Mouse (Mus musculus): ENCODE data around the gene Dchs2. TPM values are rescaled to one million over a fixed set of nuclear protein-coding genes. Genes with fewer than 3 reads are reported as not detected.

Gene Dchs2
- total and polyA plus RNA-seq, 3 experiments = not detected

DNA sequence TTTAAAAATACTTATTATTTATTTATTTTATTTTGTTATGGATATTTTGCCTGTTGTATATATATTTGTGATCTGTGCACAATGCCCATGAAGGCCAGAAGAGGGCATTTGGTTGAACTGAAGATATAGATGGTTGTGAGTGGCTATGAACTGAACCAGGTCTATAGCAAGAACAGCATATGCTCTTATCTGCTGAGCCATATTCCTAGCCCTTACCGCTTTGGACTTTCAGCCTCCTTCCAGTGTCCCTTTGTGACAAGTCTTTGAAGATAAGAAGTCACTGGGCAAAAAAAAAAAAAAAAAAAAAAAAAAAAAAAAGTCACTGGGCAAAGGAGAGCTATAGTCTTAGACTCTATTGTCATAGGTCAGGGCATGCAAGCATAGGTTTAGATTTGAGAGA lies 163.2 kb downstream of the Dchs2 start:
- no peak for TF ChIP-seq EP300 (IDR thresholded peaks at IDR 0.05; ENCODE audit: low read length)
- TF ChIP-seq PAX5 (IDR thresholded peaks at IDR 0.05; ENCODE audit: low read length) = no peak
- no peak for TF ChIP-seq NELFE (IDR thresholded peaks at IDR 0.05; ENCODE audit: low read depth, low read length)
- no peak for TF ChIP-seq ETS1 (conservative IDR thresholded peaks at IDR 0.05; ENCODE audit: low read depth, low read length)
- no peak for TF ChIP-seq SMC3 (IDR thresholded peaks at IDR 0.05; ENCODE audit: low read depth, low read length)
- no peak for TF ChIP-seq JUND (conservative IDR thresholded peaks at IDR 0.05; ENCODE audit: low read depth, low read length)
- Histone ChIP-seq H3K27me3 (replicated peaks) (no peaks in the 10 kb centered on the region), H3K27ac (ENCODE audit: insufficient read depth, low read depth) (no peak overlapping the region), H3K9ac (ENCODE audit: insufficient read depth, low read depth) (no peak overlapping the region), H3K4me1 (ENCODE audit: control insufficient read depth in 1 of 2, insufficient read depth in 2 of 2) (0 out of 4 replicates have a peak, but pooled peaks cover 0 to 2% of the 10 kb centered on the region in 2 experiments), H3K36me3 (replicated peaks in 1 of 2; ENCODE audit: control insufficient read depth in 1 of 2, insufficient read depth in 1 of 2, low read length in 1 of 2) (no peaks in the 10 kb centered on the region), H3K4me3 (replicated peaks in 1 of 3; ENCODE audit: low read depth in 2 of 3, low read length in 2 of 3, poor library complexity in 1 of 3) (no peak overlapping the region), H3K4me2 (ENCODE audit: insufficient read depth, low read depth, poor library complexity, severe bottlenecking) (no peak overlapping the region), H3K79me2 (replicated peaks; ENCODE audit: control insufficient read depth, extremely low read depth, insufficient read depth, poor library complexity, severe bottlenecking) (no peaks in the 10 kb centered on the region), H3K9me3 (replicated peaks; ENCODE audit: low read length) (no peaks in the 10 kb centered on the region)
- in situ Hi-C loops (cut with MboI; ENCODE audit: low pct_ligation_motif_present, low pct_unique_long_range_greater_than_20kb, low sequenced_read_pairs) = loop anchor here (25.0 kb wide), 1 partner anchor 471 kb away; the partner anchor contains the start of gene Sfrp2
- dilution Hi-C loops (cut with MboI; ENCODE audit: extremely low pct_ligation_motif_present, extremely low pct_unique_long_range_greater_than_20kb, low sequenced_read_pairs) = no loop called here
- no peak for DNase-seq (ENCODE audit: extremely low read depth)

DNA sequence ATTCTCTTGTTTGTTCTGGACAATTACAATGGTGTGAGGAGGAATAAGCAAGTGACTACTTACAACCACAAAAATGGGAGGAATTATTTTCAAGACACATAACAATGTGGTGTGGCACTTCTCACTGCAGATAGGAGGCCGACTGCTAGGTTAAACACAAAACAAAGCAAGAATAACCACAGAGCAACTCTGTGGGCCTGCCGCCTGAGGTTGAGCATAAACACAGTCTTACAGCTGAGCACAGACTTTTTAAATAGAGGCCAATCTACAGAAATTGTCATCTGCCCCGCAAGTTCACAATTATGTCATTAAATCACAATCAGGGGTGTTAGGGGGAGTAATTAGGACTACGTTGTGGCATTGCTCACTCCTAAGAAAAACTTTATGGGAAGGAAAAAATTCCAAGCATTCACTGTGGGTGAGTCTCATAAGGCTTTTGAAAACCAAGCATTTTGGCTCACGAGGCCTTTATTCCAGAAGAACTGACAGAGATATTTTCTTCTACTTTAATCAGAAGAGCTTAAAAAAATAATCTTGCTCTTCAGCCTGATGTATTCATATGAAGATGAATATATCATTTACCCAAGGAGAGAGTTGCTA lies 172.1 kb downstream of the Dchs2 start:
- Histone ChIP-seq H3K4me1 (ENCODE audit: control insufficient read depth in 1 of 2, insufficient read depth in 2 of 2) (no peaks in the 10 kb centered on the region), H3K9me3 (replicated peaks; ENCODE audit: low read length) (no peaks in the 10 kb centered on the region), H3K27me3 (replicated peaks) (no peaks in the 10 kb centered on the region), H3K4me2 (ENCODE audit: insufficient read depth, low read depth, poor library complexity, severe bottlenecking) (no peak overlapping the region), H3K36me3 (replicated peaks in 1 of 2; ENCODE audit: control insufficient read depth in 1 of 2, insufficient read depth in 1 of 2, low read length in 1 of 2) (no peaks in the 10 kb centered on the region), H3K4me3 (replicated peaks in 1 of 3; ENCODE audit: low read depth in 2 of 3, low read length in 2 of 3, poor library complexity in 1 of 3) (no peak overlapping the region), H3K9ac (ENCODE audit: insufficient read depth, low read depth) (no peak overlapping the region), H3K27ac (ENCODE audit: insufficient read depth, low read depth) (no peak overlapping the region), H3K79me2 (replicated peaks; ENCODE audit: control insufficient read depth, extremely low read depth, insufficient read depth, poor library complexity, severe bottlenecking) (no peaks in the 10 kb centered on the region)
- dilution Hi-C loops (cut with MboI; ENCODE audit: extremely low pct_ligation_motif_present, extremely low pct_unique_long_range_greater_than_20kb, low sequenced_read_pairs) (no loop called here), in situ Hi-C loops (cut with MboI; ENCODE audit: low pct_ligation_motif_present, low pct_unique_long_range_greater_than_20kb, low sequenced_read_pairs) (loop anchor here (25.0 kb wide), 1 partner anchor 462 kb away; the partner anchor contains the start of gene Sfrp2)
- DNase-seq (ENCODE audit: extremely low read depth) = no peak
- TF ChIP-seq GABPA (IDR thresholded peaks at IDR 0.05; ENCODE audit: insufficient replicate concordance, low read depth, low read length) (no peak), MXI1 (IDR thresholded peaks at IDR 0.05; ENCODE audit: low read depth, low read length) (no peak), MEF2A (IDR thresholded peaks at IDR 0.05; ENCODE audit: borderline replicate concordance, low read depth, low read length) (no peak), JUN (IDR thresholded peaks at IDR 0.05; ENCODE audit: insufficient read depth, low read depth, low read length) (no peak), RCOR1 (conservative IDR thresholded peaks at IDR 0.05; ENCODE audit: low read depth, low read length) (no peak), USF1 (IDR thresholded peaks at IDR 0.05; ENCODE audit: low read depth, low read length) (no peak)

DNA sequence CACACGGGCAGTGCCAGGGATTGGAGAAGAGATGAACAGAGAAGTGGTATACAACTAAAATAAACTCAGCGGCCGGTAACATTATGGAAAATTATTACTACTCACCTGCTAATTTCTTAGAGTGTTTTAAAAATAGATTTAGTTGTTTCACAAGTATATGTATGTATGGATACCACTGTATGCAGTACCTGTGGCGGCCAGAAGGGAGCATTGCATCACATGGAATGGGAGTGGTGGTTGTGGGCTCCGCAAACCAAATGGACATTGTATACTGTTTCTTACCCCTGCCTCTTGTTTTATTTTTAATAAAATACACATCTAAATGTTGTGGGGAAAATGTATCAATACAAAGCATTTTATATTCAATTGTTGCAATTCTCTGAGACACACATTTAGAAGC lies 176.1 kb downstream of the Dchs2 start:
- peak; percentile 32 to 66; a peak in 3 of 4 replicates for TF ChIP-seq CTCF (conservative IDR thresholded peaks at IDR 0.05 in 1 of 2, IDR thresholded peaks at IDR 0.05 in 1 of 2; ENCODE audit: low read depth in 2 of 2, low read length in 2 of 2)
- no peak for TF ChIP-seq MYC (IDR thresholded peaks at IDR 0.05; ENCODE audit: low read depth, low read length)
- peak; percentile 66 for TF ChIP-seq RAD21 (IDR thresholded peaks at IDR 0.05; ENCODE audit: low read depth, low read length)
- no peak for TF ChIP-seq E2F4 (IDR thresholded peaks at IDR 0.05; ENCODE audit: insufficient replicate concordance, low read depth, low read length)
- peak; percentile 48 for TF ChIP-seq SMC3 (IDR thresholded peaks at IDR 0.05; ENCODE audit: low read depth, low read length)

More for the DNA sequence above, 176.1 kb downstream of the Dchs2 start:
- Histone ChIP-seq H3K9me3 (replicated peaks; ENCODE audit: low read length) (no peaks in the 10 kb centered on the region), H3K27ac (ENCODE audit: insufficient read depth, low read depth) (no peak overlapping the region), H3K27me3 (replicated peaks) (no peaks in the 10 kb centered on the region), H3K79me2 (replicated peaks; ENCODE audit: control insufficient read depth, extremely low read depth, insufficient read depth, poor library complexity, severe bottlenecking) (no peaks in the 10 kb centered on the region), H3K9ac (ENCODE audit: insufficient read depth, low read depth) (no peak overlapping the region), H3K36me3 (replicated peaks in 1 of 2; ENCODE audit: control insufficient read depth in 1 of 2, insufficient read depth in 1 of 2, low read length in 1 of 2) (no peaks in the 10 kb centered on the region), H3K4me3 (replicated peaks in 1 of 3; ENCODE audit: low read depth in 2 of 3, low read length in 2 of 3, poor library complexity in 1 of 3) (no peak overlapping the region), H3K4me1 (ENCODE audit: control insufficient read depth in 1 of 2, insufficient read depth in 2 of 2) (no peaks in the 10 kb centered on the region), H3K4me2 (ENCODE audit: insufficient read depth, low read depth, poor library complexity, severe bottlenecking) (no peak overlapping the region)
- peak; percentile 7 for DNase-seq (ENCODE audit: extremely low read depth)
- dilution Hi-C loops (cut with MboI; ENCODE audit: extremely low pct_ligation_motif_present, extremely low pct_unique_long_range_greater_than_20kb, low sequenced_read_pairs) (no loop called here), in situ Hi-C loops (cut with MboI; ENCODE audit: low pct_ligation_motif_present, low pct_unique_long_range_greater_than_20kb, low sequenced_read_pairs) (no loop called here)

All from CH12.LX (cell line).